Mouse (Mus musculus) forebrain, embryonic 10.5 days (tissue): ENCODE results near the gene Ighmbp2. TPM values are rescaled to one million over a fixed set of nuclear protein-coding genes. Genes with fewer than 3 reads are reported as not detected.

Experiments used
- DNase-seq: peaks from one replicate; pipeline ENCODE4 v3.0.0-alpha.2; 2017; ENCODE audit warnings: low spot score; ENCODE audit errors: extremely low spot score
- H3K27ac ChIP-seq: fragments of 300-500 bp; sonication (generic); 2 replicates; pipeline ENCODE4 v1.5.1; 2016; ENCODE audit warnings: mild to moderate bottlenecking
- H3K27me3 ChIP-seq: fragments of 300-500 bp; sonication (generic); 2 replicates; pipeline ENCODE4 v1.6.1; 2016; ENCODE audit warnings: mild to moderate bottlenecking; ENCODE audit not compliant: poor library complexity, severe bottlenecking
- H3K36me3 ChIP-seq: fragments of 300-500 bp; sonication (generic); replicated peaks from 2 replicates; pipeline ENCODE4 v1.6.1; 2016; ENCODE audit warnings: mild to moderate bottlenecking, moderate library complexity
- H3K4me1 ChIP-seq: fragments of 300-500 bp; sonication (generic); 2 replicates; pipeline ENCODE4 v1.6.1; 2016
- H3K4me3 ChIP-seq: fragments of 300-500 bp; sonication (generic); 2 replicates; pipeline ENCODE4 v1.5.1; 2016; ENCODE audit warnings: mild to moderate bottlenecking, moderate library complexity
- H3K9me3 ChIP-seq: fragments of 300-500 bp; sonication (generic); 2 replicates; pipeline ENCODE4 v1.6.1; 2016; ENCODE audit warnings: mild to moderate bottlenecking, moderate library complexity
- WGBS: fragments of 180-500 bp; shearing (Covaris S2); methylation state at CpG from one replicate; pipeline ENCODE4 v1.1.7; 2016; 5-methylcytosine and 5-hydroxymethylcytosine counted together
- polyA plus RNA-seq: library from polyadenylated mRNA; unstranded; fragments of >200 nt; fragmentation: Nextera tagmentation; extraction: Ambion mirVana; gene quantifications from 2 replicates; pipeline ENCODE4 v1.2.1, GENCODE M21; 2016

Gene Ighmbp2
- polyA plus RNA-seq = 11.4 and 11.5 TPM in 2 replicates

GRCm38 (mm10) chr19:3282572-3283467 lies at the start of gene Ighmbp2, which contains the start of gene Mrpl21:
Gene Ighmbp2, minus strand, starts transcription at chr19:3283017.
Gene Mrpl21, plus strand, starts transcription at chr19:3282901.
- Histone ChIP-seq H3K27me3 (no peaks in the 10 kb centered on the region), H3K27ac (peak within 1 kb of the TSS; percentile 91), H3K4me1 (peaks cover 22% of the 10 kb centered on the region), H3K4me3 (peak within 1 kb of the TSS; percentile 84), H3K9me3 (no peaks in the 10 kb centered on the region), H3K36me3 (peaks cover 62% of the 10 kb centered on the region)
- under 1% methylated on average over 49 of the region's 49 CpGs for WGBS
- peak; percentile 91 for DNase-seq

DNA sequence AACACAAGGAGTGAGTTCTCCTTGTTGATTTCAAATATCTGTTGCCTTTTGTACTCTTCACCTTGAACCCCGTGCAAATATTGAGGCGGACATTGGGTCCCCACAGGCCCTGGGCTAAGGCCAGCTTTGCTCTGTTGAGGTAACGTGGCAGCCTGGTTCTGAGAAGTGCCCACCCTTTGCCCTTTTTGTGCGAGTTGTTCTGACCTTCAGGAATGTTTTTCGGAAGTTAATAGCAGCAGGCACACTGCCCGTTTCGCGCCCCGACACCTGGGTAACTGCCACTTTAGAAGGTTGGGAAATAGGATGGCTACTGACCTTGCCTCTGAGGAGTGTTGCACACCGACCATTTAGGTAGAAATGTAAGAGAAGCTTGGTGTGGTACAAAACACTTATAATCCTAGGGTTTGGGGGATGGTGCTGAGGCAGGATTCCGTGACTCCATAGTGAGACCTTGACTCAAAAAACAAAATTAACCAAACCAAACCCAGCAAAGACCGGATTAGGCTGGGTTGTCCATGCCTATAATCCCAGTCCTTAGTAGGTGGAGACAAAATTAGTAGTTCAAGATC lies 43.7 kb upstream of the Ighmbp2 start:
- WGBS = 88% methylated on average over 12 of the region's 12 CpGs

DNA sequence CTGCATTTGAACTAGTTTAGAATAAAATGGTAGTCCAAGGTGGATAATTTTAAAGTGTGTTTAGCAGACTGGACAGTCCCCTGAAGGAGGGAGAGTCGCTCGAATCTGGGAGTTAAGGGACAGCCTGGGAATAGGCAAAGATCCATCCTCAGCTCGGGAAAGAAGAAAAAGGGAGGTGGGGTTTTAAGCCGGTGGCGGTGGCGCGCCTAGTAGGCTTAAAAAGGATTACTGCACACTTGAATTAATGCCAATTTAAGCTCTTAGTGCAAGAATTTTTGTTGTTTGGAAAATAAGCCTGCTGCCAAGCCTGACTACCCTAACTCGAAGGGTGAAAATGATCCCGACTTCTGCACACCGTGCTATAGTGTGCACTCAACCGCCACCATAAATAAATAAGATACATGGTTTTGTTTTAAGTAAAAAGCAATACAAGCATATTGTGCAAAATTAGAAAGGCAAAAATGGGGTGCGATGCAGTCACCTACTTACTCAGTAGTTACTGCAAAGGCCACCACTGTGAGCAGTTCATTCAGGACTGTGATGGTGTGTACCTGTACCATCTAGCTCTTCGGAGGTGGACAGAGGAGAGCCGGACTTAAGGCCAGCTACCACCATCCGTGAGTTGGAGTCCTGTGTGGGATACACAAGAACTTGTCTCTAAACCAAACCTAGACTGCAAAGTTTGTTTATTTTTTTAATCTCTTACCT lies 43.1 kb upstream of the Ighmbp2 start:
- Histone ChIP-seq H3K27ac (peak overlapping the region; percentile 86), H3K9me3 (no peaks in the 10 kb centered on the region), H3K27me3 (peaks cover 56% of the 10 kb centered on the region), H3K36me3 (no peaks in the 10 kb centered on the region), H3K4me1 (peaks cover 53% of the 10 kb centered on the region), H3K4me3 (peak overlapping the region; percentile 65)
- WGBS = 32% methylated on average over 15 of the region's 15 CpGs
- DNase-seq = peak; percentile 21

More for the DNA sequence above, 43.7 kb upstream of the Ighmbp2 start:
- no peaks in the 10 kb centered on the region for H3K9me3 ChIP-seq
- no peak for DNase-seq
- peaks cover 50% of the 10 kb centered on the region for H3K4me1 ChIP-seq
- H3K36me3 ChIP-seq = no peaks in the 10 kb centered on the region
- H3K27me3 ChIP-seq = peaks cover 50% of the 10 kb centered on the region
- peak overlapping the region; percentile 86; the same call in 1 of the 2 replicates for H3K27ac ChIP-seq
- H3K4me3 ChIP-seq = 0 out of 2 replicates have a peak overlapping the region, but pooled peaks have one; percentile 65

- Histone ChIP-seq H3K4me1 (peaks cover 53% of the 10 kb centered on the region), H3K36me3 (no peaks in the 10 kb centered on the region), H3K27me3 (peaks cover 61% of the 10 kb centered on the region), H3K4me3 (peak overlapping the region; percentile 65), H3K27ac (peak overlapping the region; percentile 86), H3K9me3 (no peaks in the 10 kb centered on the region)
- peak; percentile 91 for DNase-seq
- WGBS = under 1% methylated on average over 59 of the region's 59 CpGs
Measured at GRCm38 (mm10) chr19:3324931-3325711, 42.3 kb upstream of the Ighmbp2 start.

GRCm38 (mm10) chr19:3324271-3324811 lies 41.5 kb upstream of the Ighmbp2 start:
- H3K27me3 ChIP-seq = peaks cover 68% of the 10 kb centered on the region
- peaks cover 53% of the 10 kb centered on the region for H3K4me1 ChIP-seq
- peak overlapping the region; percentile 86; the same call in 1 of the 2 replicates for H3K27ac ChIP-seq
- 5% methylated on average over 17 of the region's 17 CpGs for WGBS
- no peaks in the 10 kb centered on the region for H3K36me3 ChIP-seq
- H3K4me3 ChIP-seq = peak overlapping the region; percentile 65
- DNase-seq = peak; percentile 40
- H3K9me3 ChIP-seq = no peaks in the 10 kb centered on the region

GRCm38 (mm10) chr19:3323753-3324270 lies 41.0 kb upstream of the Ighmbp2 start:
- H3K36me3 ChIP-seq = no peaks in the 10 kb centered on the region
- no peaks in the 10 kb centered on the region for H3K9me3 ChIP-seq
- peak; percentile 54 for DNase-seq
- WGBS = 1% methylated on average over 34 of the region's 34 CpGs
- H3K4me1 ChIP-seq = peaks cover 53% of the 10 kb centered on the region
- peak overlapping the region; percentile 65 for H3K4me3 ChIP-seq
- peaks cover 70% of the 10 kb centered on the region for H3K27me3 ChIP-seq
- peak overlapping the region; percentile 76 for H3K27ac ChIP-seq

- Histone ChIP-seq H3K27ac (peak overlapping the region; percentile 76), H3K4me3 (peak overlapping the region; percentile 65), H3K27me3 (peaks cover 73% of the 10 kb centered on the region), H3K4me1 (peaks cover 53% of the 10 kb centered on the region), H3K9me3 (no peaks in the 10 kb centered on the region), H3K36me3 (no peaks in the 10 kb centered on the region)
- DNase-seq = peak; percentile 78
- whole genome bisulfite sequencing = under 1% methylated on average over 47 of the region's 47 CpGs
Measured at GRCm38 (mm10) chr19:3323201-3323621, 40.4 kb upstream of the Ighmbp2 start.

- Histone ChIP-seq H3K27ac (peak within 1 kb of the TSS; percentile 76), H3K9me3 (no peaks in the 10 kb centered on the region), H3K36me3 (no peaks in the 10 kb centered on the region), H3K27me3 (peaks cover 73% of the 10 kb centered on the region), H3K4me3 (peak within 1 kb of the TSS; percentile 65), H3K4me1 (peaks cover 53% of the 10 kb centered on the region)
- peak; percentile 38 for DNase-seq
- WGBS = 4% methylated on average over 26 of the region's 26 CpGs
Measured at GRCm38 (mm10) chr19:3322261-3322969, 39.6 kb upstream of the Ighmbp2 start, which contains the start of gene Cpt1a. Gene Cpt1a, plus strand, starts transcription at chr19:3322334.

DNA sequence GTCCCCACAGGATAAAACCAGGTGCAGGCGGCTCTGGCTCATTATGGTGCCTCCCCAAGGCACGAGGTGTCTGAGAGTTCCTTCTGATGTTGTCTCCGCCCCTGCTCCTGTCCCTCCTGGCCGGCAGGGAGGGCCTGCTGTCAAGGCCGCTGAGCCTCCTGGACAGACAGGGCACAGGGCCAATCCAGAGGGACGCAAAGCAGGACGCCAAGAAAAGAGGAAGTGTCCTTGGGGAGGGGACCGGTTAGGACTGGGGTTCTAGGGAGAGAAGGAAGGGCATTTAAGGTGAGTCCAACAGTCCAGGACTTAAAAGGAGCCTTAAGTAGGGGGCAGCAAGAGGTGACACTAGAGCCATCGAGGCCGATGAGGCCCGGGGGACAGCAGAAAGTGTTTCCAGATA lies 38.8 kb upstream of the Ighmbp2 start:
- no peak for DNase-seq
- Histone ChIP-seq H3K4me1 (peaks cover 52% of the 10 kb centered on the region), H3K4me3 (no peak overlapping the region), H3K36me3 (no peaks in the 10 kb centered on the region), H3K27ac (no peak overlapping the region), H3K27me3 (peaks cover 67% of the 10 kb centered on the region), H3K9me3 (no peaks in the 10 kb centered on the region)
- WGBS = 8% methylated on average over 11 of the region's 11 CpGs

- 72% methylated on average over 3 of the region's 3 CpGs for WGBS
- Histone ChIP-seq H3K4me3 (no peak overlapping the region), H3K36me3 (no peaks in the 10 kb centered on the region), H3K4me1 (peaks cover 44% of the 10 kb centered on the region), H3K27me3 (peaks cover 59% of the 10 kb centered on the region), H3K9me3 (no peaks in the 10 kb centered on the region), H3K27ac (no peak overlapping the region)
- DNase-seq = no peak
Measured at GRCm38 (mm10) chr19:3320801-3321200, 38.0 kb upstream of the Ighmbp2 start.

GRCm38 (mm10) chr19:3320086-3320485 lies 37.3 kb upstream of the Ighmbp2 start:
- no peaks in the 10 kb centered on the region for H3K36me3 ChIP-seq
- H3K4me3 ChIP-seq = no peak overlapping the region
- no peak for DNase-seq
- no peak overlapping the region for H3K27ac ChIP-seq
- peaks cover 59% of the 10 kb centered on the region for H3K27me3 ChIP-seq
- 82% methylated on average over 7 of the region's 7 CpGs for WGBS
- peaks cover 37% of the 10 kb centered on the region for H3K4me1 ChIP-seq
- no peaks in the 10 kb centered on the region for H3K9me3 ChIP-seq
